Mouse (Mus musculus): Measurements from ENCODE around the gene Actn1.

Actn1 gene

GRCm38 (mm10) chr12:80226101-80226500 lies 34.1 kb downstream of the Actn1 start:
- DNase-seq (ENCODE audit: low spot score), result no peak

- no peak for DNase-seq (ENCODE audit: low spot score)
Observed at GRCm38 (mm10) chr12:80224241-80224731, 35.9 kb downstream of the Actn1 start.

GRCm38 (mm10) chr12:80223511-80223910 lies 36.7 kb downstream of the Actn1 start:
- DNase-seq (ENCODE audit: low spot score), result no peak

- DNase-seq (ENCODE audit: low spot score), result no peak
Observed at GRCm38 (mm10) chr12:80222473-80222872, 37.7 kb downstream of the Actn1 start.

- no peak for DNase-seq (ENCODE audit: low spot score)
Observed at GRCm38 (mm10) chr12:80220260-80221038, 39.7 kb downstream of the Actn1 start.

- no peak for DNase-seq (ENCODE audit: low spot score)
Observed at GRCm38 (mm10) chr12:80218784-80219183, 41.4 kb downstream of the Actn1 start.

- DNase-seq (ENCODE audit: low spot score), result no peak
Observed at GRCm38 (mm10) chr12:80218045-80218611, 42.0 kb downstream of the Actn1 start.

- no peak for DNase-seq (ENCODE audit: low spot score)
Observed at GRCm38 (mm10) chr12:80217049-80217448, 43.1 kb downstream of the Actn1 start.

GRCm38 (mm10) chr12:80216258-80216881 lies 43.8 kb downstream of the Actn1 start:
- DNase-seq (ENCODE audit: low spot score), result peak; percentile 56

GRCm38 (mm10) chr12:80213810-80214209 lies 46.4 kb downstream of the Actn1 start:
- no peak for DNase-seq (ENCODE audit: low spot score)

- DNase-seq (ENCODE audit: low spot score), result no peak
Observed at GRCm38 (mm10) chr12:80213263-80213662, 46.9 kb downstream of the Actn1 start.

GRCm38 (mm10) chr12:80210791-80211612 lies 49.2 kb downstream of the Actn1 start:
- DNase-seq (ENCODE audit: low spot score), result no peak

- DNase-seq (ENCODE audit: low spot score), result no peak
Observed at GRCm38 (mm10) chr12:80209914-80210313, 50.3 kb downstream of the Actn1 start.

GRCm38 (mm10) chr12:80208126-80208820 lies 51.9 kb downstream of the Actn1 start:
- DNase-seq (ENCODE audit: low spot score), result no peak

GRCm38 (mm10) chr12:80203284-80203683 lies 56.9 kb downstream of the Actn1 start:
- no peak for DNase-seq (ENCODE audit: low spot score)

- DNase-seq (ENCODE audit: low spot score), result no peak
Observed at GRCm38 (mm10) chr12:80199738-80200137, 60.4 kb downstream of the Actn1 start.

- DNase-seq (ENCODE audit: low spot score), result peak; percentile 90
Observed at GRCm38 (mm10) chr12:80198487-80198886, 61.7 kb downstream of the Actn1 start.

- peak; percentile 79 for DNase-seq (ENCODE audit: low spot score)
Observed at GRCm38 (mm10) chr12:80197343-80197742, 62.8 kb downstream of the Actn1 start.

GRCm38 (mm10) chr12:80191806-80192205 lies 68.4 kb downstream of the Actn1 start:
- no peak for DNase-seq (ENCODE audit: low spot score)

GRCm38 (mm10) chr12:80191371-80191770 lies 68.8 kb downstream of the Actn1 start:
- peak; percentile 62 for DNase-seq (ENCODE audit: low spot score)

GRCm38 (mm10) chr12:80190915-80191314 lies 69.3 kb downstream of the Actn1 start:
- DNase-seq (ENCODE audit: low spot score), result no peak

- no peak for DNase-seq (ENCODE audit: low spot score)
Observed at GRCm38 (mm10) chr12:80184041-80184440, 76.1 kb downstream of the Actn1 start.

Measured in embryo, embryonic 10 days (tissue).